Mouse (Mus musculus) heart, embryonic 11.5 days (tissue): ENCODE data around the gene Cfap58. TPM values are rescaled to one million over a fixed set of nuclear protein-coding genes. Genes with fewer than 3 reads are reported as not detected.

Experiments
- ATAC-seq: fragments of 200-750 bp; cut with Nextera tagmentation; replicated peaks from 2 replicates; pipeline ENCODE4 v1.8.0; 2017; ENCODE audit warnings: moderate library complexity; ENCODE audit not compliant: insufficient number of reproducible peaks, low FRiP score, low TSS enrichment
- H3K27ac ChIP-seq: fragments of 300-500 bp; sonication (generic); 2 replicates; pipeline ENCODE4 v1.5.1; 2014; ENCODE audit warnings: mild to moderate bottlenecking, low read depth, low read length
- H3K27me3 ChIP-seq: fragments of 300-500 bp; sonication (generic); 2 replicates; pipeline ENCODE4 v1.6.1; 2014; ENCODE audit warnings: mild to moderate bottlenecking, low read length, mixed read lengths; ENCODE audit not compliant: control insufficient read depth, insufficient read depth
- H3K36me3 ChIP-seq: fragments of 300-500 bp; sonication (generic); 2 replicates; pipeline ENCODE4 v1.6.1; 2014; ENCODE audit warnings: mild to moderate bottlenecking, low read length, moderate library complexity, mixed read lengths; ENCODE audit not compliant: control insufficient read depth, insufficient read depth
- H3K4me1 ChIP-seq: fragments of 300-500 bp; sonication (generic); 2 replicates; pipeline ENCODE4 v1.6.1; 2014; ENCODE audit warnings: low read length; ENCODE audit not compliant: control insufficient read depth, insufficient read depth
- H3K4me2 ChIP-seq: fragments of 300-500 bp; sonication (generic); 2 replicates; pipeline ENCODE4 v1.6.1; 2014; ENCODE audit warnings: mild to moderate bottlenecking, moderate library complexity
- H3K4me3 ChIP-seq: fragments of 300-500 bp; sonication (generic); 2 replicates; pipeline ENCODE4 v1.5.1; 2014; ENCODE audit warnings: low read depth, low read length
- H3K9ac ChIP-seq: fragments of 300-500 bp; sonication (generic); 2 replicates; pipeline ENCODE4 v1.6.1; 2014; ENCODE audit warnings: mild to moderate bottlenecking, low read depth, low read length, moderate library complexity
- H3K9me3 ChIP-seq: fragments of 300-500 bp; sonication (generic); replicated peaks from 2 replicates; pipeline ENCODE4 v1.6.1; 2016; ENCODE audit warnings: low read length; ENCODE audit not compliant: control insufficient read depth
- WGBS: fragments of 180-500 bp; shearing (Covaris S2); extraction: QIAGEN DNeasy Blood & Tissue Kit; methylation state at CpG from one replicate; pipeline ENCODE4 v1.1.7; 2014; ENCODE audit not compliant: insufficient replicate concordance; 5-methylcytosine and 5-hydroxymethylcytosine counted together
- polyA plus RNA-seq: library from polyadenylated mRNA; unstranded; fragments of >200 nt; fragmentation: Nextera tagmentation; extraction: Ambion mirVana; gene quantifications from 2 replicates; pipeline ENCODE4 v1.2.1, GENCODE M21; 2014

Gene Cfap58
- polyA plus RNA-seq, 1 experiment from 2014 or later = 0.16 TPM

DNA sequence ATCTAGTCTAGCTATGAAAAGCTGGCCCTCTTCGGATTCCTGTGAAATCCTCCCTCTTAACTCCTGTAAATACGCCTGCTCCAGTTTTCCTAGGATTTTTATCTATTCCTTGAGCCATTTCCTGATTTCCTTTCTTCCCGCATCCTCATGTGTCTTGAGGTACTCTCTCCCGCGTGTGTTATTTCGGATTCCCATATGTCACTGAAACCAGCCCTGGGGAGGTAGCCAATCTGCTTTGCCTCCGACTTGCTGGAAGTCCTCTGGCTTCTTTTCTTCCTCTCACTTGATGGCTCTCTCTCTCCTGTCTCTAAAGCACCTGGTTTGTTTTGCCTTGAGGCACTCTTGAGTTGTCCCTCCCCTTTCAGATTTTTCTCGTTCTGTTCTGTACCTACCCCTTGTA lies 87.9 kb downstream of the Cfap58 start:
- WGBS = 74% methylated on average over 8 of the region's 8 CpGs
- no peak overlapping the region for H3K9ac ChIP-seq
- no peak overlapping the region for H3K4me3 ChIP-seq

DNA sequence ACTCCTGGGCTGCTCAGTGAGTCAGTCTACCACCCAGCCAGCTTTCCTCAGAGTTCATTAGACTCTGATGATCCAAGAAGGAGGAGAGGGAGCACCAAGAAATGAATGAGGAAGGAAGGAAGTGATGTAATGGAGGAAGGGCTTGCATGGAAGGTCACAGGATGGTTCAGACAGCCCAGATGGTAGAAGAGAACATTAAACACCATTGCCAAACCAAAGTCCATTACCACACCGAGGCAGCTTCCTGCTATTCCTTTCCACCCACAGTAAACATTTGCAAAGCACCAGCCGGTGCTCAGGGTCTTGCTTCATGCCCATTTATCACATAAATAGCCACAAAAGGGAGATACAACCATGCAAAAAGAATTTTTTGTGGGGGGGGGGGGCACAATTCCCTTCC lies 89.4 kb downstream of the Cfap58 start:
- H3K36me3 ChIP-seq = no peaks in the 10 kb centered on the region
- H3K4me1 ChIP-seq = 0 out of 2 replicates have a peak, but pooled peaks cover 9% of the 10 kb centered on the region
- H3K9me3 ChIP-seq = no peaks in the 10 kb centered on the region
- H3K27ac ChIP-seq = no peak overlapping the region
- no peak overlapping the region for H3K4me3 ChIP-seq
- no peaks in the 10 kb centered on the region for H3K27me3 ChIP-seq
- no peak overlapping the region for H3K4me2 ChIP-seq
- ATAC-seq = no peak
- WGBS = 66% methylated on average over 2 of the region's 2 CpGs
- no peak overlapping the region for H3K9ac ChIP-seq

More for the DNA sequence above, 87.9 kb downstream of the Cfap58 start:
- H3K9me3 ChIP-seq = no peaks in the 10 kb centered on the region
- no peak for ATAC-seq
- no peak overlapping the region for H3K4me2 ChIP-seq
- 0 out of 2 replicates have a peak, but pooled peaks cover 9% of the 10 kb centered on the region for H3K4me1 ChIP-seq
- no peak overlapping the region for H3K27ac ChIP-seq
- no peaks in the 10 kb centered on the region for H3K27me3 ChIP-seq
- H3K36me3 ChIP-seq = no peaks in the 10 kb centered on the region

DNA sequence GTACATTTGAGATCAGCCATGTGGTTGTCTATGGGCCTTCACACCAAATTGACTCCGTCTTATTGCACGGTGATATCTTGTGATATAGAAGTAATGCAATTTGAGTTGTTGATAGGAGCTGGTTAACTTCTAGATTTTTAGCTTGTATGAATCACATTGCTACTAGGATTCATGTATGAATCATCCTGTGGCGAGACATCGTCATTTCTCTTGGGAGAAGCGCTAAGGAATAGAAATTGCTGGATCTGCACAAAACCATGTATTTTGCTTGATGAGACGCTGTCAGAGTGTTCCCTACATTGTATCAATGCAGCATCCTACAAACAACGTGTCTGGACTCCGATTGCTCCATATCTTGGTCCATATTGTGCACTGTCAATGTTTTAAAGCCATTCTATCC lies 102.1 kb downstream of the Cfap58 start:
- H3K4me1 ChIP-seq = no peaks in the 10 kb centered on the region
- no peaks in the 10 kb centered on the region for H3K27me3 ChIP-seq
- H3K4me2 ChIP-seq = no peak overlapping the region
- no peak overlapping the region for H3K9ac ChIP-seq
- H3K9me3 ChIP-seq = no peaks in the 10 kb centered on the region
- no peak overlapping the region for H3K4me3 ChIP-seq
- WGBS = 84% methylated on average over 8 of the region's 8 CpGs
- no peak for ATAC-seq
- H3K36me3 ChIP-seq = no peaks in the 10 kb centered on the region
- no peak overlapping the region for H3K27ac ChIP-seq

DNA sequence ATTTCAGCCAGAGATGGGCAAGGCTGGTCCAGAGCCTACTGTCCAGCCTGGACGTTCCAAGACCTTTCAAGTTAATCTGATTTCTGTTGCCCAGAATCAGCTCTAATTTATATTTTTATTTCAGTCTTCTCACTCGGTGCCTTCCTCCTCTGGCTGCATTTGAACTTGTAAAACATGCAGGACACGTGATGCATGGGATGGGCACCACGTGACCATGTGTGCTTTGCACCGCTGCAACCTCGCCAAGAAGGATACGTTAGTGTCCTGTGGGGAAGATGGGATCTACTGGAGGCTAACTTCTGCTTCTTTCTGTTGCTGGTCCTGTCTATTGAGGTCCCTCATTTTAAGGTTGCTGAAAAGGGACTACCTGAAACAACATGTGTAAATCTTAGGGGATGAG lies 109.8 kb downstream of the Cfap58 start:
- no peaks in the 10 kb centered on the region for H3K9me3 ChIP-seq
- no peak for ATAC-seq
- no peak overlapping the region for H3K9ac ChIP-seq
- no peaks in the 10 kb centered on the region for H3K36me3 ChIP-seq
- 79% methylated on average over 7 of the region's 7 CpGs for WGBS
- H3K27ac ChIP-seq = no peak overlapping the region
- no peaks in the 10 kb centered on the region for H3K4me1 ChIP-seq
- no peaks in the 10 kb centered on the region for H3K27me3 ChIP-seq
- no peak overlapping the region for H3K4me3 ChIP-seq
- no peak overlapping the region for H3K4me2 ChIP-seq

DNA sequence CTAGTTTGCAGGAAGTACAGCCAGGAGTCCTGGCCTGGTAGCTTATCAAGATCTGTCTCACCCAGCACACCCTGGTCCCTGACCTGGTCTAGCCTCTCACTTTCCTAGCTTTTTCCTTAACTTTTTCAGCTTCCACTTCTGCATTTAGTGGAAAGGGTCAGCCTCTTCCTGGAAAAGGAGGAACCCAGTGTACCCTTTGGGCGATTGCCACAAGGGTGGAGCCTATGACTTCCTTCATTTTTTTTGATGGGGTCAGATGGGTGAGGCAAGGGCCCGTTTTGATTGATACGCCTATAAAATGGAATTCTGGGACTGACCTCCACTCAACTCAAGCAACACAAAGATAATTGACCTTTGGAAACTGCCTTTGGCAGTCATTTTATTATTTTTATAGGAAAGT lies 111.9 kb downstream of the Cfap58 start:
- no peaks in the 10 kb centered on the region for H3K9me3 ChIP-seq
- no peak for ATAC-seq
- 82% methylated on average over 3 of the region's 3 CpGs for WGBS

DNA sequence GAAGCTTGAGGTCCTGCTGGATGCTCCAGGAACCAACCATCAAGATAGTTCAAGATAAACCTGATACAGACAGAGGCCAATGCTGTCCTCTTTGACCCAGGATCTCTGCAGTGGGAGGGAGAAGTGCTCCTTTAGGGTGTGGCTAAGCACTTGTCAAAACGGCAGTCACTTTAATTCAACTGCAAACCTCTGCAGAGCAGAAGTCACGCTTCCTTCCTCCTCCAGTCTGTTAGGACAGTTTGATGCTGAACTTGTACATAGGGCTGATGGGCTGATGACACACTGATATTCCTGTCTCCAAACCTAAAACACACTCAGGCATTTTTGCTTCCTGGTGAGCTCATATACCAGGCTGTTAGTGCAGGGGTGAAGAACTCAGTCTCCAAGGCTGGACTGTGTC lies 125.8 kb downstream of the Cfap58 start:
- H3K27ac ChIP-seq = no peak overlapping the region

More for the DNA sequence above, 111.9 kb downstream of the Cfap58 start:
- no peak overlapping the region for H3K4me2 ChIP-seq
- no peak overlapping the region for H3K27ac ChIP-seq
- H3K36me3 ChIP-seq = no peaks in the 10 kb centered on the region
- H3K27me3 ChIP-seq = no peaks in the 10 kb centered on the region
- no peak overlapping the region for H3K9ac ChIP-seq
- no peaks in the 10 kb centered on the region for H3K4me1 ChIP-seq
- H3K4me3 ChIP-seq = no peak overlapping the region

DNA sequence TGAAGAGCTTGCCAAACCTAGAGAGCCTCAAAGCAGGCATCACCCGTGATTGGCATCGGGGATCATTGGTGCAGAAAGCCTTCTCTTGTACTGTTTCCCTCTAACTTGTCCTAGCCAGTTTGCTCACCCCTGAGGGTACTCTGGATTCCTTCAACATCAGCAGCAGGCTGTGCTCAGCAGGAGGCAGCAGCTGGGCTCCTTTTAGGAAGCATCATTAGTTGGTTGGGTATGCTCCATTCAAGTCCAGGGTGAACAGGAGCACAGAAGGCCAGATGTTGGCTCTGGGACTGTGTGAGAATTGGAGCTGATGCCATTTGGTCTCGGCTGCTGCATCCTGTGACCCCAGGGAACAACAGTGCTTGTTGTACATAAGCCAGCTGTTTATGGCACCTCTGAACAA lies 142.2 kb downstream of the Cfap58 start:
- Histone ChIP-seq H3K4me1 (no peaks in the 10 kb centered on the region), H3K4me2 (no peak overlapping the region), H3K9me3 (no peaks in the 10 kb centered on the region), H3K36me3 (no peaks in the 10 kb centered on the region), H3K27me3 (no peaks in the 10 kb centered on the region), H3K9ac (no peak overlapping the region), H3K4me3 (no peak overlapping the region), H3K27ac (no peak overlapping the region)
- WGBS = 46% methylated on average over 3 of the region's 3 CpGs
- no peak for ATAC-seq

More for the DNA sequence above, 125.8 kb downstream of the Cfap58 start:
- Histone ChIP-seq H3K9me3 (no peaks in the 10 kb centered on the region), H3K4me3 (no peak overlapping the region), H3K4me1 (no peaks in the 10 kb centered on the region), H3K36me3 (no peaks in the 10 kb centered on the region), H3K4me2 (no peak overlapping the region), H3K27me3 (0 out of 2 replicates have a peak, but pooled peaks cover 5% of the 10 kb centered on the region), H3K9ac (no peak overlapping the region)
- ATAC-seq = no peak
- 31% methylated on average over 2 of the region's 2 CpGs for WGBS

DNA sequence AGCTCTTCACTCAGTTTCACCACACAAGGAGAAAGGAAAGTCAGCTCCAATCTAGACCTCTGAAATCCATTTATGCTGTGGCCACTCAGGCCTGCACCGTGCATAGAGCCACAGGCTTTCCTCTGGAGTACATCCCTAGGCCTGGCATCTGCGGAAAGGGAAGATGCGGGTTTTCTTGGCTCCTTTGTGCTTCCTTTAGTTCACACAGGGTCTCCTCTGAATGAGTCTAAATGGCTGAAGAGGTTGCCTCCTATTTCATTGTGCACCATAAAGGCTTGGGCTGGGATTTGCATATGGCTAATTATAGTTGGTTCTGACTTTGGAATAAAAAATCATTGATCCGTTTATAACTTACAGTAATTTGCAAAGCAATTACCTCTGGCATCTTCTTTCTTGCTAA lies 144.0 kb downstream of the Cfap58 start:
- 88% methylated on average over 4 of the region's 4 CpGs for WGBS
- Histone ChIP-seq H3K4me2 (no peak overlapping the region), H3K27ac (no peak overlapping the region), H3K9ac (no peak overlapping the region), H3K27me3 (no peaks in the 10 kb centered on the region), H3K4me3 (no peak overlapping the region), H3K4me1 (no peaks in the 10 kb centered on the region), H3K9me3 (no peaks in the 10 kb centered on the region), H3K36me3 (no peaks in the 10 kb centered on the region)
- ATAC-seq = no peak
